Mouse (Mus musculus): ENCODE measurements around the gene Slc17a7. TPM values are rescaled to one million over a fixed set of nuclear protein-coding genes. Genes with fewer than 3 reads are reported as not detected.
A peak's percentile ranks its signal among the peaks of the same experiment; 100 is the strongest.

The Slc17a7 gene
- polyA plus RNA-seq, 1 experiment from 2014 or later, result 0.28 TPM

DNA sequence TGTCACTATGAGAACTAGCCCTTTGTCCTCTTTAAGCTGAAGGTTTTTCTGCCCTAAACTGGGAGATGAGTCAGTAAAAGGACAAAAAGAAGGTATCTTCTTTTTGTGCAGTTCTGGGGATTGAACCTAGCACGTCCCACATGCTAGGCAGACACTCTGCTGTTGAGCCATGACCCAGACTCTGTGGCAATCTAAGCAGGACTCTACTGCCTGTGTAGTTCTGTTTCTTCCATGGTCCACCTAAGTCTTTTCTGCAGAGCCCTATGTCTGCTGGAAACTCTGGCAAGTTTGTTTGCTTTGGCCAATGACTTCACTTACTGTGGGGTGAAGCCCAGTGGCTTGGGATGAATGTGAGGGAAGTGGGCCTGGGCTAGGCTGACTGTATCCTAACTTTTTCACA lies 25.3 kb upstream of the Slc17a7 start:
- Histone ChIP-seq H3K4me3 (ENCODE audit: low read length) (no peak overlapping the region), H3K9me3 (ENCODE audit: control insufficient read depth, low read length) (no peaks in the 10 kb centered on the region), H3K4me2 (replicated peaks; ENCODE audit: low read depth, low read length) (no peak overlapping the region), H3K36me3 (ENCODE audit: control insufficient read depth, insufficient read depth, low read length) (peaks cover 18% of the 10 kb centered on the region), H3K4me1 (ENCODE audit: control insufficient read depth, insufficient read depth, low read length) (peaks cover 4% of the 10 kb centered on the region; the same call in 1 of the 2 replicates), H3K27ac (ENCODE audit: low read depth, low read length) (no peak overlapping the region), H3K27me3 (ENCODE audit: control insufficient read depth, insufficient read depth, low read length) (0 out of 2 replicates have a peak, but pooled peaks cover 6% of the 10 kb centered on the region), H3K9ac (ENCODE audit: low read depth, low read length) (no peak overlapping the region)
- no peak for ATAC-seq (ENCODE audit: low FRiP score, low TSS enrichment)
- WGBS, result 83% methylated on average over 1 of the region's 1 CpGs

GRCm38 (mm10) chr7:45139904-45140723 lies 23.6 kb upstream of the Slc17a7 start:
- 0 out of 2 replicates have a peak, but pooled peaks cover 6% of the 10 kb centered on the region for H3K27me3 ChIP-seq (ENCODE audit: control insufficient read depth, insufficient read depth, low read length)
- no peak for ATAC-seq (ENCODE audit: low FRiP score, low TSS enrichment)
- WGBS, result 75% methylated on average over 8 of the region's 8 CpGs

DNA sequence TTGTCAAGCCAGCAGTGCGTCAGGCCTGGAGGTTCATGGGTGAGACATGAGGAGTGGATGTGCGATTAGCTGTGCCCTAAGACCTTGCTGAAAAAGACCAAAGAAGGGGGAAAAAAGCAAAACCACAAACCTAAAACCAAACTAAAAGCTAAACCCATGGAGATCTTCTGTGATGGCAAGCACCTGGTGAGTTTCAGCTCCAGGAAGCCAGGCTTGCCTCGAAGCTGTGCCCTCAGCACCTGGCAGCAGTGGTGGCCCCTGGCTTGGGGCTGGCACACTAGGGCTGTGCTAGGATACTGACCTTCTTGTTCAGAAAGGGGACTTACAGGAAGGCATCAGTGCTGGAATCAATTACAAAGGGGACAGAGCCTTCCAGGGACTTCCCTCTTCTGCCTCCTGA lies 22.4 kb upstream of the Slc17a7 start:
- no peak overlapping the region for H3K4me3 ChIP-seq (ENCODE audit: low read length)
- 90% methylated on average over 3 of the region's 3 CpGs for WGBS
- H3K9ac ChIP-seq (ENCODE audit: low read depth, low read length), result no peak overlapping the region
- H3K4me1 ChIP-seq (ENCODE audit: control insufficient read depth, insufficient read depth, low read length), result no peaks in the 10 kb centered on the region
- no peak overlapping the region for H3K4me2 ChIP-seq (replicated peaks; ENCODE audit: low read depth, low read length)
- H3K9me3 ChIP-seq (ENCODE audit: control insufficient read depth, low read length), result no peaks in the 10 kb centered on the region
- ATAC-seq (ENCODE audit: low FRiP score, low TSS enrichment), result no peak
- peaks cover 42% of the 10 kb centered on the region for H3K36me3 ChIP-seq (ENCODE audit: control insufficient read depth, insufficient read depth, low read length)
- 0 out of 2 replicates have a peak, but pooled peaks cover 6% of the 10 kb centered on the region for H3K27me3 ChIP-seq (ENCODE audit: control insufficient read depth, insufficient read depth, low read length)
- no peak overlapping the region for H3K27ac ChIP-seq (ENCODE audit: low read depth, low read length)

More at GRCm38 (mm10) chr7:45139904-45140723, 23.6 kb upstream of the Slc17a7 start:
- Histone ChIP-seq H3K4me1 (ENCODE audit: control insufficient read depth, insufficient read depth, low read length) (no peaks in the 10 kb centered on the region), H3K9me3 (ENCODE audit: control insufficient read depth, low read length) (no peaks in the 10 kb centered on the region), H3K9ac (ENCODE audit: low read depth, low read length) (no peak overlapping the region), H3K36me3 (ENCODE audit: control insufficient read depth, insufficient read depth, low read length) (peaks cover 31% of the 10 kb centered on the region), H3K4me3 (ENCODE audit: low read length) (no peak overlapping the region), H3K4me2 (replicated peaks; ENCODE audit: low read depth, low read length) (no peak overlapping the region), H3K27ac (ENCODE audit: low read depth, low read length) (no peak overlapping the region)

GRCm38 (mm10) chr7:45141914-45142313 lies 21.8 kb upstream of the Slc17a7 start:
- no peak overlapping the region for H3K9ac ChIP-seq (ENCODE audit: low read depth, low read length)
- H3K36me3 ChIP-seq (ENCODE audit: control insufficient read depth, insufficient read depth, low read length), result peaks cover 47% of the 10 kb centered on the region
- H3K27ac ChIP-seq (ENCODE audit: low read depth, low read length), result no peak overlapping the region
- no peak overlapping the region for H3K4me2 ChIP-seq (replicated peaks; ENCODE audit: low read depth, low read length)
- WGBS, result 87% methylated on average over 5 of the region's 5 CpGs
- no peaks in the 10 kb centered on the region for H3K9me3 ChIP-seq (ENCODE audit: control insufficient read depth, low read length)
- 0 out of 2 replicates have a peak, but pooled peaks cover 6% of the 10 kb centered on the region for H3K27me3 ChIP-seq (ENCODE audit: control insufficient read depth, insufficient read depth, low read length)
- H3K4me1 ChIP-seq (ENCODE audit: control insufficient read depth, insufficient read depth, low read length), result no peaks in the 10 kb centered on the region
- no peak for ATAC-seq (ENCODE audit: low FRiP score, low TSS enrichment)
- no peak overlapping the region for H3K4me3 ChIP-seq (ENCODE audit: low read length)

DNA sequence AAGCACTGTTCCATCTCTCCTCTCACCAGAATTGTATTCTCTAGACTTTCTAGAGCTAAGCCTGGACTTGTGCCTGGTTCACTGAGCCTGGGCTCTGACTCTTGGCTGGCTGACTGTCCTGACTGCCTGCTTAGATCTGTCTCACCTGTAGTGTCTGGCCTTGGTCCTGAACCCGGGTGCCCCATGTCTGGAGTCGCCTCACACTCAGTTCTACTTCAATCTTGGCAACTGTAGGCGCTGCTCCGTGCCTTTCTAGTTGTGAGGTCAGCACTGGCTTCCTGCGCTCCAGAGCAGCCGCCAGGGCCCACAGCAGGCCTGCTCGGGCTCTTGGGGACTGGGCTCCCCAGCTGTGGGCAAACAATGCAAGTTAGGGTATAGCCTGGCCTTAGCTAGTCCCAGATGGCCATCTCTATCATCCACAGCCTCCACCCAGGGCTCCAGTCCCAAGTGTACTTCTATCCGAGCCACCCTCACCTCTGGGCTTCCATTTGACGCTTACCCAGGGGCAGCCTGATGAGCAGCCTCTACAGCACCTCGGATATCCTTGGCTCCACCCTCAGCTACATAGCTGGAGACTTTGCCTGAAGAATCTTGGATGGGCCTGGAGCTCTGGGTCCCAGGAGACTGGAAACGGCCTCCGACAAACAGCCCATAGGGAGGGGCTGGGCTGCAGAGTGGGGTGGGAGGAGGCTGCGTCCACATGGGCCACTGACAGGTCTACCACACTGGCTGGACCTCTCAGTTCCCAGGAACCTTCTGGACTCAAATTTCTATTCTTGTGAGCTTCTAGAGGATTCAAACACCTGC lies 19.2 kb upstream of the Slc17a7 start:
- Histone ChIP-seq H3K36me3 (ENCODE audit: control insufficient read depth, insufficient read depth, low read length) (peaks cover 53% of the 10 kb centered on the region), H3K27ac (ENCODE audit: low read depth, low read length) (no peak overlapping the region), H3K4me2 (replicated peaks; ENCODE audit: low read depth, low read length) (no peak overlapping the region), H3K4me1 (ENCODE audit: control insufficient read depth, insufficient read depth, low read length) (no peaks in the 10 kb centered on the region), H3K9ac (ENCODE audit: low read depth, low read length) (0 out of 2 replicates have a peak overlapping the region, but pooled peaks have one; percentile 4), H3K4me3 (ENCODE audit: low read length) (no peak overlapping the region), H3K9me3 (ENCODE audit: control insufficient read depth, low read length) (no peaks in the 10 kb centered on the region), H3K27me3 (ENCODE audit: control insufficient read depth, insufficient read depth, low read length) (no peaks in the 10 kb centered on the region)
- 87% methylated on average over 13 of the region's 13 CpGs for WGBS
- ATAC-seq (ENCODE audit: low FRiP score, low TSS enrichment), result no peak

DNA sequence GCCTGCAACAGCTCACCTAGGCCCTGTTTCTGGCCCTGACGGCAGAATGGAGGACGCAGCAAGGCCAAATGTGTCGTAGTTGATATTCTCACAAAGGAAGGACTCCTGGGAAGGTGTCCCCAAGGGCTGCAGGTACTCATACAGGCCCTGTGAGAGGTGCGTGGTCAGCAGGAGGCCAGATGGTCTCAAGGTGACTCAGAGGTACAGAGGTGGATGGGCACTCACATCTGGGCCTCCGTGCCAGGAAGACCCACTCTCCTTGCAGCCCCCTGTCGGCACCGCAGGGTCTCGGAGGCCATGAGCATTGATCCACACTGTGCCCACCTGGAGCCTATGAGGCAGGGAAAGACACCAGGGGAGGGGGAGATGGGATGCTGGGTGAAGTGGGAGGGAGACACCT lies 18.3 kb upstream of the Slc17a7 start:
- H3K27me3 ChIP-seq (ENCODE audit: control insufficient read depth, insufficient read depth, low read length), result no peaks in the 10 kb centered on the region
- H3K4me1 ChIP-seq (ENCODE audit: control insufficient read depth, insufficient read depth, low read length), result peaks cover 4% of the 10 kb centered on the region
- 94% methylated on average over 8 of the region's 8 CpGs for WGBS
- no peak overlapping the region for H3K9ac ChIP-seq (ENCODE audit: low read depth, low read length)
- no peak for ATAC-seq (ENCODE audit: low FRiP score, low TSS enrichment)
- H3K27ac ChIP-seq (ENCODE audit: low read depth, low read length), result no peak overlapping the region
- no peak overlapping the region for H3K4me3 ChIP-seq (ENCODE audit: low read length)
- peaks cover 53% of the 10 kb centered on the region for H3K36me3 ChIP-seq (ENCODE audit: control insufficient read depth, insufficient read depth, low read length)
- no peak overlapping the region for H3K4me2 ChIP-seq (replicated peaks; ENCODE audit: low read depth, low read length)
- H3K9me3 ChIP-seq (ENCODE audit: control insufficient read depth, low read length), result no peaks in the 10 kb centered on the region

DNA sequence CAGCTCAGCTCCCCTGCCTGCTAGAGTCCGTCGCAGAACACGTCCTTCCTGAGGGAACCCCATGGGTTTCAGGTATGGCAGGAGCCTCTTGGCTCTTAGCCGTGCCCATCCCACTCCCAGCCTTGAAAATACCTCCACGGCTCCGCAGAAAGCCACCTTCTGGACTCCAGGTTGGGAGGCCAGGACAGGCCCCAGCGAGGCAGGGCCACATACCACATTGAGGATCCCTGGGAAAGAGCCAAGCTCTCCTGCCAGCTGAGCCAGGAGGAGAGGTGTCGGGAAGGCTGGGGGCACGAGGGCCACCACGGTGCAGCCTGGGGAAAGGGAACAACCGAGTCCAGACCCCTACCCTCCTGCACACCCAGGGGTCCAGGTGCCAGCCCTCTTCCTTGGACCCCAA lies 16.5 kb upstream of the Slc17a7 start:
- H3K9me3 ChIP-seq (ENCODE audit: control insufficient read depth, low read length), result no peaks in the 10 kb centered on the region
- no peak overlapping the region for H3K9ac ChIP-seq (ENCODE audit: low read depth, low read length)
- 91% methylated on average over 11 of the region's 11 CpGs for whole genome bisulfite sequencing
- no peak overlapping the region for H3K4me3 ChIP-seq (ENCODE audit: low read length)
- no peaks in the 10 kb centered on the region for H3K27me3 ChIP-seq (ENCODE audit: control insufficient read depth, insufficient read depth, low read length)
- peaks cover 45% of the 10 kb centered on the region for H3K36me3 ChIP-seq (ENCODE audit: control insufficient read depth, insufficient read depth, low read length)
- H3K27ac ChIP-seq (ENCODE audit: low read depth, low read length), result no peak overlapping the region
- no peak for ATAC-seq (ENCODE audit: low FRiP score, low TSS enrichment)
- H3K4me2 ChIP-seq (replicated peaks; ENCODE audit: low read depth, low read length), result no peak overlapping the region
- H3K4me1 ChIP-seq (ENCODE audit: control insufficient read depth, insufficient read depth, low read length), result peaks cover 17% of the 10 kb centered on the region

- Histone ChIP-seq H3K4me3 (ENCODE audit: low read length) (no peak overlapping the region), H3K9me3 (ENCODE audit: control insufficient read depth, low read length) (no peaks in the 10 kb centered on the region), H3K36me3 (ENCODE audit: control insufficient read depth, insufficient read depth, low read length) (peaks cover 39% of the 10 kb centered on the region), H3K27ac (ENCODE audit: low read depth, low read length) (no peak overlapping the region), H3K27me3 (ENCODE audit: control insufficient read depth, insufficient read depth, low read length) (no peaks in the 10 kb centered on the region), H3K4me2 (replicated peaks; ENCODE audit: low read depth, low read length) (no peak overlapping the region), H3K4me1 (ENCODE audit: control insufficient read depth, insufficient read depth, low read length) (peaks cover 17% of the 10 kb centered on the region), H3K9ac (ENCODE audit: low read depth, low read length) (no peak overlapping the region)
- ATAC-seq (ENCODE audit: low FRiP score, low TSS enrichment), result 0 out of 2 replicates have a peak, but pooled peaks have one; percentile 3
- 73% methylated on average over 11 of the region's 11 CpGs for WGBS
These were observed 15.8 kb upstream of the Slc17a7 start for GRCm38 (mm10) chr7:45147899-45148298.
